Mouse (Mus musculus) liver, adult 2 months (tissue): ENCODE measurements around the gene Pygm.

Source experiments
- CTCF ChIP-seq: fragments of 200-500 bp; IDR thresholded peaks from 2 replicates; pipeline ENCODE4 v1.5.1; 2011; ENCODE audit warnings: low read depth, low read length, control low read depth
- POLR2A ChIP-seq: fragments of 200-500 bp; IDR thresholded peaks from 2 replicates; pipeline ENCODE4 v1.6.1; 2011; ENCODE audit warnings: low read length, control low read depth; ENCODE audit not compliant: insufficient read depth; ENCODE audit errors: extremely low read depth

DNA sequence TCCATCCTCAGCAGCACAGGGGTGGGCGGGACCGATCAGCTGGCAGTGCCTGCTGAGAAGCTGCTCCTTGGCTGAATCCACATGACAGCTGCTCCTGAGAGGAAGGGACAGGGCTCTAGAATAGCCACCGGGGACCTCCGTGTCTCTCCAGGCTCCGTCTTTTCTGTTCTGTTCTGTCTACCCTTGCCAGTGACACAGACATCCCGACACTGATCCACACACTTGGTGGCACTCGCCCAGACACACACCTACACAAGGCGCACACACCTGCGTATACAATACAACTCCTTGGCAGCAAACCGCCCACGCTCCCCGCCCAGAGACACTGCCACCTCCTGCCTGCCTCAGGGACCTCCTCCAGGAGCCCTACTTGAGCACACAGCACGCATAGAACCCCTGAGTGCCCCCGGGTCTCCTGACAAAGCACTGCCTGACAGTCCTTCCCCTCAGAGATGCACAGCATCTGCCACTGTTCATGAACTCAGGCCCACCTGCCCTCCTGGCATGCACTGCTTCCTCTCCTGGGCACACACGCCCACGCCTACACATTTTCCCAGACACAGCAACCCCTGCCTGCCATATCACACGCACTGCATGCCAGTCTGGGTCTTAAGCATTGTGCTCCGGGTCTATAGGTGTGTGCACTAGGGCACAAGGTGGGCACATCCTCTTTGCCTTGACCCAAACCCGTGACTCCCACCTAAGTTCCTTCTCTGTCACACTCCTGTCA, 36.4 kb downstream of the Pygm start:
- TF ChIP-seq POLR2A: no peak
- no peak for TF ChIP-seq CTCF
